Mouse (Mus musculus) MEL (cell line): ENCODE measurements at regions not wholly inside any gene's neighbourhood (a gene's known extent, or its start where the extent isn't known, plus 50 kb on each side); places are given as distances from the start of the nearest gene placed in this dataset.

Experiments
- DNase-seq: peaks from one replicate; pipeline ENCODE4 v3.0.0; 2011; ENCODE audit warnings: low read depth, low spot score
- H3K27ac ChIP-seq: 2 replicates; pipeline ENCODE4 v1.5.1; 2012; ENCODE audit warnings: low read depth, mild to moderate bottlenecking, control low read depth, low read length, moderate library complexity; ENCODE audit not compliant: control insufficient read depth
- H3K27me3 ChIP-seq, 2 experiments: fragments of 150-350 bp in 1 of 2; sonication (generic) in 1 of 2; 2 replicates each; pipeline ENCODE4 v1.6.1; 2012; ENCODE audit warnings: low read length in 2 of 2, mild to moderate bottlenecking in 2 of 2, improper control_type of control experiment in 1 of 2, moderate library complexity in 1 of 2; ENCODE audit not compliant: insufficient read depth in 2 of 2, control insufficient read depth in 1 of 2
- H3K36me3 ChIP-seq, 2 experiments: 2 replicates each; pipeline ENCODE4 v1.6.1; 2012 to 2014; ENCODE audit warnings: low read length in 2 of 2, improper control_type of control experiment in 1 of 2, inconsistent platforms in 1 of 2, mild to moderate bottlenecking in 1 of 2; ENCODE audit not compliant: insufficient read depth in 2 of 2, control insufficient read depth in 1 of 2
- H3K4me1 ChIP-seq, 2 experiments: fragments of 150-350 bp in 1 of 2; sonication (generic) in 1 of 2; 2 replicates each; pipeline ENCODE4 v1.6.1; 2012; ENCODE audit warnings: low read length in 2 of 2, improper control_type of control experiment in 1 of 2, mild to moderate bottlenecking in 1 of 2; ENCODE audit not compliant: insufficient read depth in 2 of 2, control insufficient read depth in 1 of 2
- H3K4me3 ChIP-seq, 2 experiments: fragments of 150-350 bp in 1 of 2; sonication (generic) in 1 of 2; 2 replicates each; pipeline ENCODE4 v1.5.1; 2012; ENCODE audit warnings: low read depth in 2 of 2, low read length in 2 of 2, mild to moderate bottlenecking in 2 of 2, moderate library complexity in 2 of 2, control low read depth in 1 of 2, improper control_type of control experiment in 1 of 2; ENCODE audit not compliant: control insufficient read depth in 1 of 2, insufficient read depth in 1 of 2
- H3K79me2 ChIP-seq: 2 replicates; pipeline ENCODE4 v1.6.1; 2012; ENCODE audit warnings: mild to moderate bottlenecking, low read length, moderate library complexity; ENCODE audit not compliant: control insufficient read depth, poor library complexity, insufficient read depth
- H3K9ac ChIP-seq: 2 replicates; pipeline ENCODE4 v1.6.1; 2012; ENCODE audit warnings: low read depth, mild to moderate bottlenecking, control low read depth, low read length, moderate library complexity; ENCODE audit not compliant: control insufficient read depth, poor library complexity, severe bottlenecking
- H3K9me3 ChIP-seq: fragments of 150-350 bp; sonication (generic); replicated peaks from 2 replicates; pipeline ENCODE4 v1.6.1; 2012; ENCODE audit warnings: mild to moderate bottlenecking, low read length, improper control_type of control experiment, moderate library complexity; ENCODE audit not compliant: insufficient read depth
- CTCF ChIP-seq, 3 experiments: IDR thresholded peaks in 2 of 3; conservative IDR thresholded peaks in 1 of 3; 2 replicates each; pipeline ENCODE4 v1.5.1; 2011 to 2012; ENCODE audit warnings: low read length in 3 of 3, low read depth in 2 of 3, mild to moderate bottlenecking in 2 of 3, improper control_type of control experiment in 1 of 3, inconsistent platforms in 1 of 3, mixed read lengths in 1 of 3, moderate library complexity in 1 of 3; ENCODE audit not compliant: control insufficient read depth in 1 of 3, insufficient read depth in 1 of 3, poor library complexity in 1 of 3, severe bottlenecking in 1 of 3
- E2F4 ChIP-seq: IDR thresholded peaks from 2 replicates; pipeline ENCODE4 v1.6.1; 2011; ENCODE audit warnings: low read depth, low read length, improper control_type of control experiment, borderline replicate concordance
- ELF1 ChIP-seq: IDR thresholded peaks from 2 replicates; pipeline ENCODE4 v1.6.1; 2014; ENCODE audit warnings: low read depth, mild to moderate bottlenecking, inconsistent platforms, low read length, improper control_type of control experiment, moderate library complexity
- EP300 ChIP-seq, 2 experiments: IDR thresholded peaks; 2 replicates each; pipeline ENCODE4 v1.6.1; 2011; ENCODE audit warnings: improper control_type of control experiment in 2 of 2, low read length in 2 of 2, low read depth in 1 of 2, mild to moderate bottlenecking in 1 of 2
- ETS1 ChIP-seq: IDR thresholded peaks from 2 replicates; pipeline ENCODE4 v1.6.1; 2012; ENCODE audit warnings: low read depth, mild to moderate bottlenecking, inconsistent platforms, low read length, improper control_type of control experiment, moderate library complexity
- GABPA ChIP-seq: IDR thresholded peaks from 2 replicates; pipeline ENCODE4 v1.6.1; 2012; ENCODE audit warnings: low read depth, mild to moderate bottlenecking, inconsistent platforms, low read length, improper control_type of control experiment, moderate library complexity
- KAT2A ChIP-seq: conservative IDR thresholded peaks from 2 replicates; pipeline ENCODE4 v1.6.1; 2012; ENCODE audit warnings: low read depth, low read length, improper control_type of control experiment, inconsistent platforms
- MAFK ChIP-seq: IDR thresholded peaks from 2 replicates; pipeline ENCODE4 v1.6.1; 2011; ENCODE audit warnings: low read depth, mild to moderate bottlenecking, low read length, improper control_type of control experiment, borderline replicate concordance
- MAZ ChIP-seq: IDR thresholded peaks from 2 replicates; pipeline ENCODE4 v1.6.1; 2012; ENCODE audit warnings: low read depth, mild to moderate bottlenecking, inconsistent platforms, low read length, improper control_type of control experiment
- MEF2A ChIP-seq: IDR thresholded peaks from 2 replicates; pipeline ENCODE4 v1.6.1; 2014; ENCODE audit warnings: low read depth, mild to moderate bottlenecking, inconsistent platforms, low read length, improper control_type of control experiment; ENCODE audit not compliant: poor library complexity, insufficient replicate concordance, severe bottlenecking; ENCODE audit errors: extremely low read depth
- MYC ChIP-seq: IDR thresholded peaks from 2 replicates; pipeline ENCODE4 v1.6.1; 2011; ENCODE audit warnings: low read depth, mild to moderate bottlenecking, low read length, improper control_type of control experiment, moderate library complexity
- NELFE ChIP-seq: IDR thresholded peaks from 2 replicates; pipeline ENCODE4 v1.6.1; 2011; ENCODE audit warnings: low read depth, low read length, improper control_type of control experiment
- POLR2A ChIP-seq, 2 experiments: IDR thresholded peaks; 2 replicates each; pipeline ENCODE4 v1.6.1; 2011 to 2012; ENCODE audit warnings: low read length in 2 of 2, mild to moderate bottlenecking in 2 of 2, control low read depth in 1 of 2, improper control_type of control experiment in 1 of 2, low read depth in 1 of 2, moderate library complexity in 1 of 2; ENCODE audit not compliant: control insufficient read depth in 1 of 2, insufficient read depth in 1 of 2, poor library complexity in 1 of 2
- POLR2AphosphoS2 ChIP-seq: IDR thresholded peaks from 2 replicates; pipeline ENCODE4 v1.6.1; 2011; ENCODE audit warnings: low read length, improper control_type of control experiment
- POLR2AphosphoS5 ChIP-seq: IDR thresholded peaks from 2 replicates; pipeline ENCODE4 v1.6.1; 2012; ENCODE audit warnings: low read depth, borderline replicate concordance, mild to moderate bottlenecking, inconsistent platforms, low read length, moderate library complexity, mixed read lengths
- RAD21 ChIP-seq: IDR thresholded peaks from 2 replicates; pipeline ENCODE4 v1.6.1; 2011; ENCODE audit warnings: mild to moderate bottlenecking, low read depth, low read length, improper control_type of control experiment
- RCOR1 ChIP-seq: IDR thresholded peaks from 2 replicates; pipeline ENCODE4 v1.6.1; 2012; ENCODE audit warnings: low read depth, mild to moderate bottlenecking, inconsistent platforms, low read length, improper control_type of control experiment
- SIN3A ChIP-seq: IDR thresholded peaks from 2 replicates; pipeline ENCODE4 v1.6.1; 2012; ENCODE audit warnings: low read length, improper control_type of control experiment, inconsistent platforms
- SMC3 ChIP-seq: IDR thresholded peaks from 2 replicates; pipeline ENCODE4 v1.6.1; 2011; ENCODE audit warnings: low read depth, low read length, improper control_type of control experiment
- UBTF ChIP-seq: IDR thresholded peaks from 2 replicates; pipeline ENCODE4 v1.6.1; 2012; ENCODE audit warnings: low read depth, mild to moderate bottlenecking, inconsistent platforms, low read length, improper control_type of control experiment, moderate library complexity, borderline replicate concordance; ENCODE audit not compliant: insufficient read depth
- USF1 ChIP-seq: IDR thresholded peaks from 2 replicates; pipeline ENCODE4 v1.6.1; 2014; ENCODE audit warnings: low read depth, mild to moderate bottlenecking, inconsistent platforms, low read length, improper control_type of control experiment, moderate library complexity
- USF2 ChIP-seq, 2 experiments: IDR thresholded peaks; 2 replicates each; pipeline ENCODE4 v1.6.1; 2011 to 2012; ENCODE audit warnings: improper control_type of control experiment in 2 of 2, low read length in 2 of 2, borderline replicate concordance in 1 of 2, inconsistent platforms in 1 of 2, low read depth in 1 of 2, mild to moderate bottlenecking in 1 of 2; ENCODE audit not compliant: insufficient read depth in 1 of 2
- ZC3H11A ChIP-seq: IDR thresholded peaks from 2 replicates; pipeline ENCODE4 v1.6.1; 2012; ENCODE audit warnings: low read depth, mild to moderate bottlenecking, inconsistent platforms, low read length, improper control_type of control experiment
- ZMIZ1 ChIP-seq: IDR thresholded peaks from 2 replicates; pipeline ENCODE4 v1.6.1; 2012; ENCODE audit warnings: low read depth, mild to moderate bottlenecking, inconsistent platforms, low read length, improper control_type of control experiment, moderate library complexity
- ZNF384 ChIP-seq: IDR thresholded peaks from 2 replicates; pipeline ENCODE4 v1.6.1; 2012; ENCODE audit warnings: low read depth, mild to moderate bottlenecking, inconsistent platforms, low read length, improper control_type of control experiment

GRCm38 (mm10) chr10:118628000-118628399 lies 187.2 kb downstream of the Ifng start:
- Histone ChIP-seq H3K27me3 (no peaks in the 10 kb centered on the region), H3K4me3 (no peak overlapping the region), H3K9me3 (no peaks in the 10 kb centered on the region), H3K36me3 (no peaks in the 10 kb centered on the region), H3K9ac (no peak overlapping the region), H3K27ac (no peak overlapping the region), H3K4me1 (no peaks in the 10 kb centered on the region), H3K79me2 (no peaks in the 10 kb centered on the region)
- no peak for DNase-seq
- no peak for TF ChIP-seq NELFE
- no peak for TF ChIP-seq USF1
- TF ChIP-seq MEF2A, result no peak
- TF ChIP-seq POLR2AphosphoS2, result no peak
- TF ChIP-seq ZC3H11A, result no peak
- no peak for TF ChIP-seq MAFK
- TF ChIP-seq ETS1, result no peak
- TF ChIP-seq E2F4, result no peak
- TF ChIP-seq POLR2AphosphoS5, result no peak
- TF ChIP-seq SIN3A, result no peak

GRCm38 (mm10) chr10:118629360-118630040 lies 188.7 kb downstream of the Ifng start:
- Histone ChIP-seq H3K27ac (no peak overlapping the region), H3K79me2 (no peaks in the 10 kb centered on the region), H3K36me3 (no peaks in the 10 kb centered on the region), H3K27me3 (no peaks in the 10 kb centered on the region), H3K9me3 (no peaks in the 10 kb centered on the region), H3K4me1 (no peaks in the 10 kb centered on the region), H3K9ac (no peak overlapping the region), H3K4me3 (no peak overlapping the region)
- TF ChIP-seq ZNF384, result no peak
- TF ChIP-seq USF2 (IDR thresholded peaks at IDR 0.05; ENCODE audit: borderline replicate concordance in 1 of 2, insufficient read depth in 1 of 2, low read depth in 1 of 2, low read length in 2 of 2), result no peak
- TF ChIP-seq NELFE, result no peak
- no peak for TF ChIP-seq CTCF (IDR thresholded peaks at IDR 0.05 in 2 of 3, conservative IDR thresholded peaks at IDR 0.05 in 1 of 3; ENCODE audit: control insufficient read depth in 1 of 3, insufficient read depth in 1 of 3, low read depth in 2 of 3, low read length in 3 of 3, poor library complexity in 1 of 3, severe bottlenecking in 1 of 3)
- DNase-seq, result no peak

- H3K9me3 ChIP-seq, result no peaks in the 10 kb centered on the region
- no peak overlapping the region for H3K27ac ChIP-seq
- no peaks in the 10 kb centered on the region for H3K27me3 ChIP-seq
- H3K4me1 ChIP-seq, result no peaks in the 10 kb centered on the region
- no peaks in the 10 kb centered on the region for H3K36me3 ChIP-seq
- H3K4me3 ChIP-seq, result no peak overlapping the region
- no peak overlapping the region for H3K9ac ChIP-seq
- no peaks in the 10 kb centered on the region for H3K79me2 ChIP-seq
- DNase-seq, result no peak
- TF ChIP-seq MYC (no peak), UBTF (no peak), EP300 (IDR thresholded peaks at IDR 0.05; ENCODE audit: low read depth in 1 of 2, low read length in 2 of 2) (no peak), ZNF384 (no peak), KAT2A (no peak), RAD21 (no peak), ZC3H11A (no peak), ZMIZ1 (no peak), MAZ (no peak), RCOR1 (no peak), USF1 (no peak), CTCF (IDR thresholded peaks at IDR 0.05 in 2 of 3, conservative IDR thresholded peaks at IDR 0.05 in 1 of 3; ENCODE audit: control insufficient read depth in 1 of 3, insufficient read depth in 1 of 3, low read depth in 2 of 3, low read length in 3 of 3, poor library complexity in 1 of 3, severe bottlenecking in 1 of 3) (no peak), ELF1 (no peak), POLR2A (IDR thresholded peaks at IDR 0.05; ENCODE audit: control insufficient read depth in 1 of 2, insufficient read depth in 1 of 2, low read depth in 1 of 2, low read length in 2 of 2, poor library complexity in 1 of 2) (no peak), SMC3 (no peak), NELFE (no peak), GABPA (no peak)
These were observed 190.9 kb downstream of the Ifng start for GRCm38 (mm10) chr10:118631786-118632185.
